Mouse (Mus musculus) MEL (cell line): ENCODE measurements around the gene Mapt.

Experiments
- CTCF ChIP-seq, 3 experiments: IDR thresholded peaks in 2 of 3; conservative IDR thresholded peaks in 1 of 3; 2 replicates each; pipeline ENCODE4 v1.5.1; 2011 to 2012; ENCODE audit warnings: low read length in 3 of 3, low read depth in 2 of 3, mild to moderate bottlenecking in 2 of 3, improper control_type of control experiment in 1 of 3, inconsistent platforms in 1 of 3, mixed read lengths in 1 of 3, moderate library complexity in 1 of 3; ENCODE audit not compliant: control insufficient read depth in 1 of 3, insufficient read depth in 1 of 3, poor library complexity in 1 of 3, severe bottlenecking in 1 of 3
- E2F4 ChIP-seq: IDR thresholded peaks from 2 replicates; pipeline ENCODE4 v1.6.1; 2011; ENCODE audit warnings: low read depth, low read length, improper control_type of control experiment, borderline replicate concordance
- EP300 ChIP-seq, 2 experiments: IDR thresholded peaks; 2 replicates each; pipeline ENCODE4 v1.6.1; 2011; ENCODE audit warnings: improper control_type of control experiment in 2 of 2, low read length in 2 of 2, low read depth in 1 of 2, mild to moderate bottlenecking in 1 of 2
- GATA1 ChIP-seq: IDR thresholded peaks from 2 replicates; pipeline ENCODE4 v1.6.1; 2011; ENCODE audit warnings: low read depth, low read length, improper control_type of control experiment
- HCFC1 ChIP-seq: IDR thresholded peaks from 2 replicates; pipeline ENCODE4 v1.6.1; 2012; ENCODE audit warnings: low read depth, mild to moderate bottlenecking, inconsistent platforms, low read length, improper control_type of control experiment, moderate library complexity
- MAFK ChIP-seq: IDR thresholded peaks from 2 replicates; pipeline ENCODE4 v1.6.1; 2011; ENCODE audit warnings: low read depth, mild to moderate bottlenecking, low read length, improper control_type of control experiment, borderline replicate concordance
- NELFE ChIP-seq: IDR thresholded peaks from 2 replicates; pipeline ENCODE4 v1.6.1; 2011; ENCODE audit warnings: low read depth, low read length, improper control_type of control experiment
- POLR2A ChIP-seq, 2 experiments: IDR thresholded peaks; 2 replicates each; pipeline ENCODE4 v1.6.1; 2011 to 2012; ENCODE audit warnings: low read length in 2 of 2, mild to moderate bottlenecking in 2 of 2, control low read depth in 1 of 2, improper control_type of control experiment in 1 of 2, low read depth in 1 of 2, moderate library complexity in 1 of 2; ENCODE audit not compliant: control insufficient read depth in 1 of 2, insufficient read depth in 1 of 2, poor library complexity in 1 of 2
- TAL1 ChIP-seq: IDR thresholded peaks from 2 replicates; pipeline ENCODE4 v1.6.1; 2012; ENCODE audit warnings: mild to moderate bottlenecking, inconsistent platforms, low read length, moderate library complexity, mixed read lengths
- TBP ChIP-seq: IDR thresholded peaks from 2 replicates; pipeline ENCODE4 v1.8.0; 2011; ENCODE audit warnings: low read depth, low read length, improper control_type of control experiment
- TCF12 ChIP-seq: IDR thresholded peaks from 2 replicates; pipeline ENCODE4 v1.6.1; 2014; ENCODE audit warnings: low read depth, mild to moderate bottlenecking, inconsistent platforms, low read length, improper control_type of control experiment, moderate library complexity
- ZMIZ1 ChIP-seq: IDR thresholded peaks from 2 replicates; pipeline ENCODE4 v1.6.1; 2012; ENCODE audit warnings: low read depth, mild to moderate bottlenecking, inconsistent platforms, low read length, improper control_type of control experiment, moderate library complexity

- no peak for TF ChIP-seq HCFC1
- TF ChIP-seq E2F4: no peak
- TF ChIP-seq ZMIZ1: no peak
- TF ChIP-seq MAFK: no peak
- TF ChIP-seq TAL1: no peak
- TF ChIP-seq POLR2A (IDR thresholded peaks at IDR 0.05; ENCODE audit: control insufficient read depth in 1 of 2, insufficient read depth in 1 of 2, low read depth in 1 of 2, low read length in 2 of 2, poor library complexity in 1 of 2): no peak
- no peak for TF ChIP-seq TCF12
- TF ChIP-seq EP300 (IDR thresholded peaks at IDR 0.05; ENCODE audit: low read depth in 1 of 2, low read length in 2 of 2): no peak
- no peak for TF ChIP-seq NELFE
- TF ChIP-seq CTCF (IDR thresholded peaks at IDR 0.05 in 2 of 3, conservative IDR thresholded peaks at IDR 0.05 in 1 of 3; ENCODE audit: control insufficient read depth in 1 of 3, insufficient read depth in 1 of 3, low read depth in 2 of 3, low read length in 3 of 3, poor library complexity in 1 of 3, severe bottlenecking in 1 of 3): no peak
- TF ChIP-seq TBP: no peak
- TF ChIP-seq GATA1: no peak
Measured at GRCm38 (mm10) chr11:104279049-104279448, 47.9 kb downstream of the Mapt start.
